Mouse (Mus musculus) ES-E14 (cell line): ENCODE results near the gene Daw1.

ENCODE experiments used
- MAFK ChIP-seq: IDR thresholded peaks from 2 replicates; pipeline ENCODE4 v1.6.1; 2014; ENCODE audit warnings: mild to moderate bottlenecking, low read depth, low read length, inconsistent platforms; ENCODE audit not compliant: insufficient read depth
- ZC3H11A ChIP-seq: IDR thresholded peaks from 2 replicates; pipeline ENCODE4 v1.6.1; 2012; ENCODE audit warnings: low read depth, mild to moderate bottlenecking, inconsistent platforms, low read length, borderline replicate concordance
- ZNF384 ChIP-seq: IDR thresholded peaks from 2 replicates; pipeline ENCODE4 v1.6.1; 2012; ENCODE audit warnings: low read depth, low read length, inconsistent platforms

DNA sequence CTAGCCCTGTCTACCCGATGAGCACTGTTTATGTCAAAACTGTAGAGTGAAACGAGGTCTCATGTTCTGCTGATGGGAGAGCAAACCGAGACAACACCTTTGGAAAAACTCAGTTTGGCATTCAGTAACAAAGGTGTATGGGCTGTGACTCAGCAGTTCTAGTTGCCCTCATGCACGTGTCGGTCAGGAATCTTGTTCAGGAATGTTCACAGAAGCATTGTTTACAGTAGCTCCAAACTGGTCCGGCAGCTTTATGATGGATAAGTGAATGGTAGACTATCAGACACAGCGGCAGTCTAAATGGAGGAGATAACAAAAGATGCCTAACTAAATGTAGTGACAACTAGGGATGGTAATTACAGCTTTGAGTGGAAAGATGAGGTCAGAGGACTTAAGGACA is 23.7 kb upstream of the Daw1 start:
- TF ChIP-seq ZNF384 (no peak), ZC3H11A (no peak), MAFK (peak; percentile 79)
